ENCODE assay signal across 15 mouse cellular contexts in the genomic region with DNA sequence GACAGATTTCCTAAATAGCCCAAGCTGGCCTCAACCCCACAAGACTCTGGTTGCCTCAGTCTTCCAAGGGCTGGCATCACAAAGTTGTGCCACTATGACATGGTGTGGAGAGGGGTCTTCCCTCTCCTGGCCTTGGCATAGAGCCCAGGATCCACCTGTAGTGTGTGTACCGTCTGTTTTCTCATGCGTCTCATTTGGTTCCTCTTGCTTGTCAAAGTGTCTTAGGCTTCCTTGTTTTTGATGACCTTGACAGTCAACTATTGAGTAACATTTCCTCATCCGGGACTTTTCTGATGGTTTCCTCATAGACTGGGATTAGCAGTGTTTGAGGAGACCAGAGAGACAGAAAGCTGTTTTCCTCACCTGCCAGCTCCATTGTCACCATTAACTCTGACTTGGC. TPM values are rescaled to one million over a fixed set of nuclear protein-coding genes. Genes with fewer than 3 reads are reported as not detected.
DNase-seq lines count a peak whose midpoint lies in the region; ATAC-seq and TF ChIP-seq lines count a peak whose summit lies in the region.
"Had no signal": no experiment of that assay in that cellular context is flagged by ENCODE, and none has a peak within 500 bp of the region (broad histone marks: within the 10 kb centered on the region; RNA-seq: fewer than 3 reads in every experiment).

No protein-coding gene starts in this region.

- peak overlapping the region; percentile 26; the same call in 1 of the 2 replicates for H3K27ac ChIP-seq in hindbrain, postnatal 0 days
- no peak overlapping the region for H3K27ac ChIP-seq in hindbrain, embryonic 10.5 days
- peak overlapping the region; percentile 30; the same call in 1 of the 2 replicates for H3K27ac ChIP-seq in midbrain, embryonic 13.5 days
- H3K27ac ChIP-seq in midbrain, postnatal 0 days (ENCODE audit: low read depth, low read length) = no peak overlapping the region
- H3K27ac ChIP-seq: embryonic facial prominence, embryonic 13.5 days; forebrain, embryonic 12.5 days; liver, embryonic 14.5 days had no signal

- H3K4me2 ChIP-seq in hindbrain, postnatal 0 days (ENCODE audit: low read depth, low read length) = no peak overlapping the region
- no peak overlapping the region for H3K4me2 ChIP-seq in midbrain, embryonic 13.5 days (replicated peaks)
- no peak overlapping the region for H3K4me2 ChIP-seq in midbrain, postnatal 0 days (ENCODE audit: low read depth, low read length, poor library complexity, severe bottlenecking)
- H3K4me2 ChIP-seq: embryonic facial prominence, embryonic 13.5 days; forebrain, embryonic 12.5 days had no signal

- no peaks in the 10 kb centered on the region for H3K27me3 ChIP-seq in hindbrain, postnatal 0 days (ENCODE audit: insufficient read depth, low read length)
- no peaks in the 10 kb centered on the region for H3K27me3 ChIP-seq in hindbrain, embryonic 10.5 days (ENCODE audit: insufficient read depth, poor library complexity, severe bottlenecking)
- no peaks in the 10 kb centered on the region for H3K27me3 ChIP-seq in midbrain, embryonic 13.5 days
- H3K27me3 ChIP-seq in midbrain, postnatal 0 days (ENCODE audit: insufficient read depth, low read length) = no peaks in the 10 kb centered on the region
- H3K27me3 ChIP-seq: embryonic facial prominence, embryonic 13.5 days; forebrain, embryonic 12.5 days had no signal

- TF ChIP-seq CTCF in hindbrain, postnatal 0 days (IDR thresholded peaks at IDR 0.05; ENCODE audit: low read depth) = no peak
- TF ChIP-seq CTCF in midbrain, postnatal 0 days (IDR thresholded peaks at IDR 0.05) = no peak

- 49% methylated on average over 3 of the region's 3 CpGs for WGBS in hindbrain, postnatal 0 days
- 88% methylated on average over 3 of the region's 3 CpGs for WGBS in hindbrain, embryonic 10.5 days
- WGBS in midbrain, embryonic 13.5 days = 71% methylated on average over 3 of the region's 3 CpGs
- 62% methylated on average over 3 of the region's 3 CpGs for WGBS in midbrain, postnatal 0 days

- no peak overlapping the region for H3K9ac ChIP-seq in hindbrain, postnatal 0 days (replicated peaks; ENCODE audit: low read length)
- H3K9ac ChIP-seq in midbrain, embryonic 13.5 days (replicated peaks) = no peak overlapping the region
- H3K9ac ChIP-seq in midbrain, postnatal 0 days (replicated peaks; ENCODE audit: low read length, poor library complexity, severe bottlenecking) = no peak overlapping the region
- H3K9ac ChIP-seq: embryonic facial prominence, embryonic 13.5 days; forebrain, embryonic 12.5 days; liver, embryonic 14.5 days had no signal

- H3K9me3 ChIP-seq in hindbrain, postnatal 0 days (ENCODE audit: low read length) = no peaks in the 10 kb centered on the region
- no peaks in the 10 kb centered on the region for H3K9me3 ChIP-seq in hindbrain, embryonic 10.5 days
- no peaks in the 10 kb centered on the region for H3K9me3 ChIP-seq in midbrain, embryonic 13.5 days
- no peaks in the 10 kb centered on the region for H3K9me3 ChIP-seq in midbrain, postnatal 0 days (ENCODE audit: low read length)
- H3K9me3 ChIP-seq: embryonic facial prominence, embryonic 13.5 days; forebrain, embryonic 12.5 days had no signal

- H3K36me3 ChIP-seq in hindbrain, postnatal 0 days (ENCODE audit: insufficient read depth, low read length) = no peaks in the 10 kb centered on the region
- peaks cover 16% of the 10 kb centered on the region for H3K36me3 ChIP-seq in hindbrain, embryonic 10.5 days
- H3K36me3 ChIP-seq in midbrain, embryonic 13.5 days = no peaks in the 10 kb centered on the region
- H3K36me3 ChIP-seq in midbrain, postnatal 0 days (ENCODE audit: insufficient read depth, low read length) = no peaks in the 10 kb centered on the region
- H3K36me3 ChIP-seq: forebrain, embryonic 12.5 days had no signal

- H3K4me3 ChIP-seq in hindbrain, postnatal 0 days (ENCODE audit: low read length) = no peak overlapping the region
- H3K4me3 ChIP-seq in hindbrain, embryonic 10.5 days = no peak overlapping the region
- H3K4me3 ChIP-seq in midbrain, embryonic 13.5 days (replicated peaks) = no peak overlapping the region
- H3K4me3 ChIP-seq in midbrain, postnatal 0 days (ENCODE audit: low read depth, low read length) = no peak overlapping the region
- H3K4me3 ChIP-seq: embryonic facial prominence, embryonic 13.5 days; forebrain, embryonic 12.5 days had no signal

- H3K4me1 ChIP-seq in hindbrain, postnatal 0 days (ENCODE audit: insufficient read depth, low read length) = peaks cover 23% of the 10 kb centered on the region
- H3K4me1 ChIP-seq in hindbrain, embryonic 10.5 days (replicated peaks) = peaks cover 8% of the 10 kb centered on the region
- H3K4me1 ChIP-seq in midbrain, embryonic 13.5 days (replicated peaks) = peaks cover 72% of the 10 kb centered on the region
- H3K4me1 ChIP-seq in midbrain, postnatal 0 days (ENCODE audit: insufficient read depth, low read length) = peaks cover 26% of the 10 kb centered on the region

- ATAC-seq in hindbrain, postnatal 0 days = no peak
- ATAC-seq in midbrain, embryonic 13.5 days = no peak
- no peak for ATAC-seq in midbrain, postnatal 0 days (ENCODE audit: low FRiP score)
- peak; percentile 41; the same call in 1 of the 2 replicates for ATAC-seq in neutrophil, adult 5-6 weeks (ENCODE audit: extremely low read depth, insufficient number of reproducible peaks, low FRiP score, poor library complexity, severe bottlenecking)

- no peak for DNase-seq in hindbrain, postnatal 0 days (ENCODE audit: low spot score)
- no peak for DNase-seq in hindbrain, embryonic 10.5 days (ENCODE audit: low spot score)
- DNase-seq in midbrain, postnatal 0 days (ENCODE audit: low spot score) = no peak
- peak; percentile 47 for DNase-seq in c-Kit-positive CD71-negative TER-119-negative erythroid progenitor cells, embryonic 14.5 days (ENCODE audit: low read depth)
- DNase-seq in kidney, adult 11 months = no peak
- DNase-seq in left cerebral cortex, adult 18-20 months (ENCODE audit: low spot score in 2 of 2) = no peak
- DNase-seq: adrenal gland, postnatal 14 days; cerebellum, postnatal 25 days; kidney, adult 2 months; thymus, adult 18-20 months had no signal

RNA-seq across cellular contexts. Expression of a gene that starts 30.8 kb away (rescaled TPM):
- 32.9 and 35.5 TPM in 2 replicates for total RNA-seq in hindbrain, postnatal 0 days (2014; rRNA removed)
- polyA plus RNA-seq in hindbrain, postnatal 0 days (2015; fragmentation: Nextera tagmentation; extraction: Ambion mirVana) = 7.9 and 8.4 TPM in 2 replicates
- 9.6 and 11.2 TPM in 2 replicates for polyA plus RNA-seq in hindbrain, embryonic 10.5 days (2016; fragmentation: Nextera tagmentation; extraction: Ambion mirVana)
- 11.1 and 11.8 TPM in 2 replicates for polyA plus RNA-seq in midbrain, embryonic 13.5 days (2015; fragmentation: Nextera tagmentation; extraction: Ambion mirVana)
- total RNA-seq in midbrain, postnatal 0 days (2014; rRNA removed) = 38.9 and 40.3 TPM in 2 replicates
- 6.8 and 7.2 TPM in 2 replicates for polyA plus RNA-seq in midbrain, postnatal 0 days (2015; fragmentation: Nextera tagmentation; extraction: Ambion mirVana)
- total RNA-seq in neutrophil, adult 5-6 weeks (2017) = 120 and 122 TPM in 2 replicates
- total RNA-seq in left cerebral cortex, adult 18-20 months (2021) = 10 to 100 TPM; 15.6 to 17.4 TPM

Comparison
In these comparisons a context has a peak if more than half of its experiments do, and no peak if none do; other contexts are left out.
1. H3K27ac ChIP-seq: peak in hindbrain, postnatal 0 days (single experiment) and midbrain, embryonic 13.5 days (single experiment); none in hindbrain, embryonic 10.5 days (single experiment) and midbrain, postnatal 0 days (single experiment).